Mouse (Mus musculus): ENCODE results near the gene Zfp963.

- no peak for TF ChIP-seq POLR2A (IDR thresholded peaks at IDR 0.05; ENCODE audit: borderline replicate concordance, extremely low read depth, insufficient read depth, insufficient read length, poor library complexity, severe bottlenecking)
- no peak for TF ChIP-seq CTCF (IDR thresholded peaks at IDR 0.05; ENCODE audit: borderline replicate concordance, extremely low read depth, insufficient read depth, insufficient read length)
These were observed 36.3 kb downstream of the Zfp963 start for GRCm38 (mm10) chr8:69713516-69713915.
